20 mouse cellular contexts compared by ENCODE assay signal in genomic region chr3:84106106-84106505, GRCm38 (mm10). TPM values are rescaled to one million over a fixed set of nuclear protein-coding genes. Genes with fewer than 3 reads are reported as not detected.
DNase-seq lines count a peak whose midpoint lies in the region; ATAC-seq lines count a peak whose summit lies in the region.
"Had no signal": no experiment of that assay in that cellular context is flagged by ENCODE, and none has a peak within 500 bp of the region (broad histone marks: within the 10 kb centered on the region; RNA-seq: fewer than 3 reads in every experiment).

No protein-coding gene starts in this region.

- no peak for ATAC-seq in kidney, embryonic 16.5 days (ENCODE audit: low FRiP score, low TSS enrichment)
- ATAC-seq in kidney, embryonic 14.5 days (ENCODE audit: low FRiP score, low TSS enrichment) = no peak
- ATAC-seq: forebrain, embryonic 14.5 days had no signal

- H3K36me3 ChIP-seq in kidney, embryonic 16.5 days (ENCODE audit: insufficient read depth, low read length) = no peaks in the 10 kb centered on the region
- no peaks in the 10 kb centered on the region for H3K36me3 ChIP-seq in kidney, embryonic 14.5 days (ENCODE audit: control insufficient read depth, insufficient read depth, low read length)
- H3K36me3 ChIP-seq: embryonic facial prominence, embryonic 15.5 days; forebrain, embryonic 10.5 days; heart, embryonic 13.5 days; hindbrain, embryonic 15.5 days had no signal

- no peaks in the 10 kb centered on the region for H3K4me1 ChIP-seq in kidney, embryonic 16.5 days (ENCODE audit: insufficient read depth, low read length)
- no peaks in the 10 kb centered on the region for H3K4me1 ChIP-seq in kidney, embryonic 14.5 days (ENCODE audit: control insufficient read depth, insufficient read depth, low read length)
- H3K4me1 ChIP-seq: embryonic facial prominence, embryonic 15.5 days; forebrain, embryonic 10.5 days; heart, embryonic 13.5 days; hindbrain, embryonic 15.5 days had no signal

- no peak overlapping the region for H3K4me3 ChIP-seq in kidney, embryonic 16.5 days (ENCODE audit: low read length)
- H3K4me3 ChIP-seq in kidney, embryonic 14.5 days (ENCODE audit: low read length) = no peak overlapping the region
- H3K4me3 ChIP-seq: embryonic facial prominence, embryonic 15.5 days; erythroblast, embryonic 14.5 days; forebrain, embryonic 10.5 days; heart, embryonic 13.5 days; hindbrain, embryonic 15.5 days had no signal

- peak; percentile 6 for DNase-seq in kidney, adult 11 months
- peak; percentile 66 for DNase-seq in kidney, adult 9 months
- peak; percentile 28 to 44 for DNase-seq in adrenal gland, postnatal 36 days
- DNase-seq in frontal cortex, postnatal 36 days (ENCODE audit: low spot score in 2 of 2) = no peak
- DNase-seq in ovary, postnatal 36 days (ENCODE audit: low spot score) = no peak
- DNase-seq: cerebellum, adult 11 months; cerebellum, adult 8-10 months; cerebellum, postnatal 14 days; embryo, embryonic 11 days; gastrocnemius, postnatal 36 days; heart, adult 11 months; heart, postnatal 36 days had no signal

- H3K27me3 ChIP-seq in kidney, embryonic 16.5 days (ENCODE audit: insufficient read depth, low read length) = no peaks in the 10 kb centered on the region
- H3K27me3 ChIP-seq in kidney, embryonic 14.5 days (ENCODE audit: control insufficient read depth, insufficient read depth, low read length) = no peaks in the 10 kb centered on the region
- H3K27me3 ChIP-seq: embryonic facial prominence, embryonic 15.5 days; heart, embryonic 13.5 days; hindbrain, embryonic 15.5 days had no signal

- no peak overlapping the region for H3K27ac ChIP-seq in kidney, embryonic 16.5 days (ENCODE audit: low read length)
- H3K27ac ChIP-seq in kidney, embryonic 14.5 days (ENCODE audit: low read depth, low read length) = no peak overlapping the region
- H3K27ac ChIP-seq: embryonic facial prominence, embryonic 15.5 days; forebrain, embryonic 10.5 days; heart, embryonic 13.5 days; hindbrain, embryonic 15.5 days had no signal

- H3K9ac ChIP-seq in kidney, embryonic 16.5 days (replicated peaks; ENCODE audit: low read length) = no peak overlapping the region
- no peak overlapping the region for H3K9ac ChIP-seq in kidney, embryonic 14.5 days (ENCODE audit: low read depth, low read length)
- H3K9ac ChIP-seq: embryonic facial prominence, embryonic 15.5 days; heart, embryonic 13.5 days; hindbrain, embryonic 15.5 days had no signal

- WGBS in kidney, embryonic 16.5 days = 70% methylated on average over 2 of the region's 2 CpGs
- 71% methylated on average over 2 of the region's 2 CpGs for WGBS in kidney, embryonic 14.5 days

- H3K9me3 ChIP-seq in kidney, embryonic 16.5 days (ENCODE audit: low read length) = no peaks in the 10 kb centered on the region
- H3K9me3 ChIP-seq in kidney, embryonic 14.5 days (ENCODE audit: control insufficient read depth, low read length) = no peaks in the 10 kb centered on the region
- H3K9me3 ChIP-seq: embryonic facial prominence, embryonic 15.5 days; forebrain, embryonic 10.5 days; heart, embryonic 13.5 days; hindbrain, embryonic 15.5 days had no signal

- no peak overlapping the region for H3K4me2 ChIP-seq in kidney, embryonic 16.5 days (replicated peaks; ENCODE audit: low read depth, low read length)
- no peak overlapping the region for H3K4me2 ChIP-seq in kidney, embryonic 14.5 days (replicated peaks; ENCODE audit: low read depth, low read length)
- H3K4me2 ChIP-seq: embryonic facial prominence, embryonic 15.5 days; heart, embryonic 13.5 days; hindbrain, embryonic 15.5 days had no signal

RNA-seq across cellular contexts. Expression of gene Mnd1, which starts 49.5 kb away (rescaled TPM):
- 13.3 and 14.3 TPM in 2 replicates for polyA plus RNA-seq in kidney, embryonic 16.5 days (2015; fragmentation: Nextera tagmentation; extraction: Ambion mirVana)
- 19.9 and 22.1 TPM in 2 replicates for polyA plus RNA-seq in kidney, embryonic 14.5 days (2014; fragmentation: Nextera tagmentation; extraction: Ambion mirVana)
- total RNA-seq in adrenal gland, postnatal 36 days (2021) = 10 to 100 TPM; 13.1 to 16.0 TPM

Comparison
In these comparisons a context has a peak if more than half of its experiments do, and no peak if none do; other contexts are left out.
1. DNase-seq: peak in kidney, adult 11 months (single experiment), kidney, adult 9 months (single experiment) and adrenal gland, postnatal 36 days (2 of 2); none in frontal cortex, postnatal 36 days (0 of 2) and ovary, postnatal 36 days (single experiment).